Mouse (Mus musculus): ENCODE measurements at regions not wholly inside any gene's neighbourhood (a gene's known extent, or its start where the extent isn't known, plus 50 kb on each side); places are given as distances from the start of the nearest gene placed in this dataset.

- DNase-seq (ENCODE audit: low spot score), result no peak
These were observed 207.5 kb downstream of the C1d start for GRCm38 (mm10) chr11:17464875-17465274.

- no peak for DNase-seq (ENCODE audit: low spot score)
These were observed 211.2 kb downstream of the C1d start for GRCm38 (mm10) chr11:17468431-17469165.

- no peak for DNase-seq (ENCODE audit: low spot score)
These were observed 224.1 kb downstream of the C1d start for GRCm38 (mm10) chr11:17481436-17481996.

GRCm38 (mm10) chr11:17483849-17484441 lies 226.6 kb downstream of the C1d start:
- no peak for DNase-seq (ENCODE audit: low spot score)

- no peak for DNase-seq (ENCODE audit: low spot score)
These were observed 244.0 kb downstream of the C1d start for GRCm38 (mm10) chr11:17501120-17502043.

GRCm38 (mm10) chr11:17502052-17502451 lies 244.7 kb downstream of the C1d start:
- DNase-seq (ENCODE audit: low spot score), result no peak

GRCm38 (mm10) chr11:17522220-17522919 lies 265.0 kb downstream of the C1d start:
- DNase-seq (ENCODE audit: low spot score), result no peak

- no peak for DNase-seq (ENCODE audit: low spot score)
These were observed 265.9 kb downstream of the C1d start for GRCm38 (mm10) chr11:17523329-17523728.

- DNase-seq (ENCODE audit: low spot score), result no peak
These were observed 267.8 kb downstream of the C1d start for GRCm38 (mm10) chr11:17524985-17525775.

- no peak for DNase-seq (ENCODE audit: low spot score)
These were observed 269.1 kb downstream of the C1d start for GRCm38 (mm10) chr11:17526476-17526875.

GRCm38 (mm10) chr11:17528609-17529008 lies 271.2 kb downstream of the C1d start:
- DNase-seq (ENCODE audit: low spot score), result peak; percentile 14

GRCm38 (mm10) chr11:17533706-17534105 lies 276.3 kb downstream of the C1d start:
- DNase-seq (ENCODE audit: low spot score), result no peak

- no peak for DNase-seq (ENCODE audit: low spot score)
These were observed 288.9 kb downstream of the C1d start for GRCm38 (mm10) chr11:17546286-17546685.

GRCm38 (mm10) chr11:17549148-17549547 lies 291.8 kb downstream of the C1d start:
- no peak for DNase-seq (ENCODE audit: low spot score)

GRCm38 (mm10) chr11:17555276-17555675 lies 297.9 kb downstream of the C1d start:
- DNase-seq (ENCODE audit: low spot score), result no peak

- DNase-seq (ENCODE audit: low spot score), result no peak
These were observed 334.6 kb downstream of the C1d start for GRCm38 (mm10) chr11:17591780-17592487.

GRCm38 (mm10) chr11:17603726-17604493 lies 346.5 kb downstream of the C1d start:
- no peak for DNase-seq (ENCODE audit: low spot score)

- DNase-seq (ENCODE audit: low spot score), result no peak
These were observed 333.0 kb downstream of the Etaa1 start for GRCm38 (mm10) chr11:17620462-17621248.
